Mouse (Mus musculus): ENCODE results near the gene Mepce.

The Mepce gene

DNA sequence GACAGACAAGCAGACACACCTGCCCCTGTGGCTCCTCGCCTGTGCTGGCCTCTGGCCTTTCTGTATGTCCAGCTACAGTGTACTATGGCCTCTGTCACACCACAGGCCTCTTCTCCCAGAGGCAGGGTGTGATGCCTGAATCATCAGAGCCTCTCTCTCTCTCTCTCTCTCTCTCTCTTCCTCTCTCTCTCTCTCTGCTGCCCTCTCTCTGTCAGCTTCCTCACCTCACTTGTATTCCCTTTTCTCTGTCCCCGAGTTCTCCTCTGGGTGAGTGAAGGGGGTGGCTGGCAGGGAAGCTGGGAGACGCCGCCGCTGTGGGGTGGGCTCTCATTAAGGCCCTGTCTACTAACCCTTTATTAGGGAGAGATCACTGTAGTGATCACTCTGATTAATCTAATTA, 48.9 kb downstream of the Mepce start:
- DNase-seq: no peak

DNA sequence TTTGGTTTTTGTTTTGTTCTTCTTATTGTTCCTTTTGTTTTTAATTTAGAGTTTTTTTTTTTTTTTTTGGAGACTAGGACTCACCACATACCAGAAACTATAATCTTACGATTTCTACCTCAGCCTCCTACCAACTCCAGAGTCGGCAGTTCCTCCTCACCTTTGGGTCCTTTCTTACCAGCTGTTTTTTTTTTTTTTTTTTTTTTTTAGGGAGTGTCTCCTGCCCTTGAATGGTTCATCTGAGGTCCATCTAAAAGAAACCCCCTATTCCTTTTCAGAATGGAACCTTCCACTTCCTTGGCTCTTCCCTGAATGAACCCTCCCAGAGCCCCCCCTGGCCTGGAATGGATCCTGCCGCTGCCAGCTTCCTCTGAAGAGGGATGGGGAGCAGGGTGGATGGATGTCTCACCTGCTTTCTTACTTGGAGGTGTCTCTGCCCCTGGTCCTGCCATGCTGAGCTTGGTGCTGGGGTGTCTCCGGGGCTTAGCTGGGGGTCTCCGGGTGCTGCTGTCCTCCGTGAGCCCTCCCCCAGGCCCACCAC, 50.0 kb downstream of the Mepce start:
- no peak for DNase-seq

DNA sequence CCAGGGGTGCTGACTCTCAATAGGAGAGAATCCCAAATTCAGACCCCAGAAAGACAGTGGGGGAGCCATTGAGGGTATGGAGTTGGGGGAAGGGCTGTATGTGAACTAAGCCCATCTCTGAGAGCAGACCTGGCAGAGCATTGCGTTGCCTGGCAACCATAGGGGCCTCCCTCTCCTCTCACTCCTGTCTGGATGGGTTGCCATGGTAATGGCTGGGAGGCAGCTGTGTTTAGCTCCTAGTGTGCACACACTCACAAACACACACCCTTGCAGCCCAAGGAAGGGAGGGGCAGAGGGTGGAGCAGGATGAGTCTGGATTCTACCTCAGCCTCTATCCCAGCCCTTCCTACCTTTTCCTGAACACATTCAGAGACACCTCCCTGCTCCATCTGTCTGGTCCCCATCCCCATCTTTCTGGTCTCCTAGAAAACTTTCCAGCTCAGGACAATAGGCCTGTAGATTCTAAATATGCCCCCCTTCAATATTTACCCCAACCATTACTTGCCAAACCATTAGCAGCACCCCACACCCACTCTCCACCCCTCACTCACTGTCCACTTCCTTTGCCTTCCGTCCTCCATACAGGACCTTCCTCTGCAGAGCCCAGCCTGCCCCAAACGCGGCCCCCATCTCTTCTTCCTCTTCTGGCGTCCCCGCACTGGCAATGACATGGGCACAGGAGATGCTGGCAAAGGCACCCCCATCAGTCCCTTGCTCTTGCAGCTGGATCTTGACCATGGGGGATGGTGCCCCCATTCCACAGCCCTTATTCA, 53.0 kb downstream of the Mepce start:
- DNase-seq: no peak

- no peak for DNase-seq
Measured at GRCm38 (mm10) chr5:137733638-137734288, 53.7 kb downstream of the Mepce start.
